Mouse (Mus musculus): ENCODE data around the gene Tex10. TPM values are rescaled to one million over a fixed set of nuclear protein-coding genes. Genes with fewer than 3 reads are reported as not detected.
A peak's percentile ranks its signal among the peaks of the same experiment; 100 is the strongest.
"Not testable (repeated sequence)": the region's sequence is repeated elsewhere in the genome, so short reads cannot be mapped to it uniquely, and the experiment has no call there.

Gene Tex10
- total and polyA plus RNA-seq, 2 experiments from 2014 or later = 19.7 to 21.5 TPM

GRCm38 (mm10) chr4:48407350-48408039 is 65.8 kb downstream of the Tex10 start:
- no peaks in the 10 kb centered on the region for H3K9me3 ChIP-seq (ENCODE audit: low read length)
- DNase-seq (ENCODE audit: low spot score) = peak; percentile 77
- H3K9ac ChIP-seq (replicated peaks; ENCODE audit: low read length) = no peak overlapping the region
- H3K27me3 ChIP-seq (ENCODE audit: insufficient read depth, low read length) = no peaks in the 10 kb centered on the region
- H3K27ac ChIP-seq = no peak overlapping the region
- no peaks in the 10 kb centered on the region for H3K4me1 ChIP-seq (ENCODE audit: insufficient read depth, low read length)
- peak; percentile 91 for TF ChIP-seq CTCF (IDR thresholded peaks at IDR 0.05; ENCODE audit: low read depth)
- no peak overlapping the region for H3K4me3 ChIP-seq (ENCODE audit: low read length)
- no peak overlapping the region for H3K4me2 ChIP-seq (ENCODE audit: low read depth, low read length)
- WGBS = 48% methylated on average over 18 of the region's 18 CpGs
- no peaks in the 10 kb centered on the region for H3K36me3 ChIP-seq (ENCODE audit: insufficient read depth, low read length)
- peak; percentile 82 for ATAC-seq

GRCm38 (mm10) chr4:48405724-48406491 is 67.4 kb downstream of the Tex10 start:
- 91% methylated on average over 9 of the region's 10 CpGs for WGBS
- H3K9ac ChIP-seq (replicated peaks; ENCODE audit: low read length); H3K36me3 ChIP-seq (ENCODE audit: insufficient read depth, low read length); ATAC-seq; H3K4me3 ChIP-seq (ENCODE audit: low read length); H3K27ac ChIP-seq; H3K9me3 ChIP-seq (ENCODE audit: low read length); H3K4me2 ChIP-seq (ENCODE audit: low read depth, low read length); DNase-seq (ENCODE audit: low spot score); H3K27me3 ChIP-seq (ENCODE audit: insufficient read depth, low read length); H3K4me1 ChIP-seq (ENCODE audit: insufficient read depth, low read length): not testable (repeated sequence)

- no peaks in the 10 kb centered on the region for H3K4me1 ChIP-seq (ENCODE audit: insufficient read depth, low read length)
- H3K9ac ChIP-seq (replicated peaks; ENCODE audit: low read length) = no peak overlapping the region
- no peaks in the 10 kb centered on the region for H3K27me3 ChIP-seq (ENCODE audit: insufficient read depth, low read length)
- TF ChIP-seq CTCF (IDR thresholded peaks at IDR 0.05; ENCODE audit: low read depth) = no peak
- no peaks in the 10 kb centered on the region for H3K36me3 ChIP-seq (ENCODE audit: insufficient read depth, low read length)
- H3K4me2 ChIP-seq (ENCODE audit: low read depth, low read length) = no peak overlapping the region
- H3K9me3 ChIP-seq (ENCODE audit: low read length) = no peaks in the 10 kb centered on the region
- DNase-seq (ENCODE audit: low spot score) = no peak
- WGBS = 78% methylated on average over 16 of the region's 16 CpGs
- H3K4me3 ChIP-seq (ENCODE audit: low read length) = no peak overlapping the region
- no peak for ATAC-seq
- no peak overlapping the region for H3K27ac ChIP-seq
These were observed 70.1 kb downstream of the Tex10 start for GRCm38 (mm10) chr4:48403066-48403640.

GRCm38 (mm10) chr4:48396949-48397348 is 76.3 kb downstream of the Tex10 start:
- Histone ChIP-seq H3K9ac (replicated peaks; ENCODE audit: low read length) (no peak overlapping the region), H3K27ac (no peak overlapping the region), H3K4me2 (ENCODE audit: low read depth, low read length) (no peak overlapping the region), H3K36me3 (ENCODE audit: insufficient read depth, low read length) (no peaks in the 10 kb centered on the region), H3K4me3 (ENCODE audit: low read length) (no peak overlapping the region), H3K27me3 (ENCODE audit: insufficient read depth, low read length) (no peaks in the 10 kb centered on the region), H3K4me1 (ENCODE audit: insufficient read depth, low read length) (no peaks in the 10 kb centered on the region), H3K9me3 (ENCODE audit: low read length) (no peaks in the 10 kb centered on the region)
- DNase-seq (ENCODE audit: low spot score) (no peak), ATAC-seq (no peak)
- WGBS = 96% methylated on average over 3 of the region's 3 CpGs
- no peak for TF ChIP-seq CTCF (IDR thresholded peaks at IDR 0.05; ENCODE audit: low read depth)

- WGBS = 82% methylated on average over 5 of the region's 5 CpGs
- ATAC-seq = no peak
- H3K9me3 ChIP-seq (ENCODE audit: low read length) = no peaks in the 10 kb centered on the region
- TF ChIP-seq CTCF (IDR thresholded peaks at IDR 0.05; ENCODE audit: low read depth) = no peak
- no peaks in the 10 kb centered on the region for H3K27me3 ChIP-seq (ENCODE audit: insufficient read depth, low read length)
- no peak overlapping the region for H3K9ac ChIP-seq (replicated peaks; ENCODE audit: low read length)
- no peak for DNase-seq (ENCODE audit: low spot score)
- H3K4me2 ChIP-seq (ENCODE audit: low read depth, low read length) = no peak overlapping the region
- H3K4me3 ChIP-seq (ENCODE audit: low read length) = no peak overlapping the region
- no peaks in the 10 kb centered on the region for H3K36me3 ChIP-seq (ENCODE audit: insufficient read depth, low read length)
- H3K4me1 ChIP-seq (ENCODE audit: insufficient read depth, low read length) = no peaks in the 10 kb centered on the region
- no peak overlapping the region for H3K27ac ChIP-seq
These were observed 90.8 kb downstream of the Tex10 start for GRCm38 (mm10) chr4:48382506-48382905.

- DNase-seq (ENCODE audit: low spot score) = peak; percentile 95
- peak; percentile 70 for ATAC-seq
- Histone ChIP-seq H3K4me1 (ENCODE audit: insufficient read depth, low read length) (no peaks in the 10 kb centered on the region), H3K36me3 (ENCODE audit: insufficient read depth, low read length) (no peaks in the 10 kb centered on the region), H3K27ac (no peak overlapping the region), H3K4me2 (ENCODE audit: low read depth, low read length) (no peak overlapping the region), H3K4me3 (ENCODE audit: low read length) (no peak overlapping the region), H3K27me3 (ENCODE audit: insufficient read depth, low read length) (no peaks in the 10 kb centered on the region), H3K9me3 (ENCODE audit: low read length) (no peaks in the 10 kb centered on the region), H3K9ac (replicated peaks; ENCODE audit: low read length) (no peak overlapping the region)
- peak; percentile 87 for TF ChIP-seq CTCF (IDR thresholded peaks at IDR 0.05; ENCODE audit: low read depth)
- 0% methylated on average over 2 of the region's 2 CpGs for WGBS
These were observed 92.3 kb downstream of the Tex10 start for GRCm38 (mm10) chr4:48380940-48381339.

Other genes starting within 250 kb of the Tex10 start
- 15.1 and 27.3 TPM in 2 replicates for gene Erp44, start 193.9 kb downstream of the Tex10 start, total RNA-seq (2014; rRNA removed)
- 50.4 and 52.5 TPM in 2 replicates for gene Erp44, start 193.9 kb downstream of the Tex10 start, polyA plus RNA-seq (2015; fragmentation: Nextera tagmentation; extraction: Ambion mirVana)
- gene Invs, start 193.7 kb downstream of the Tex10 start, total RNA-seq (2014; rRNA removed) = 4.7 and 10.9 TPM in 2 replicates
- 2.9 and 3.4 TPM in 2 replicates for gene Invs, start 193.7 kb downstream of the Tex10 start, polyA plus RNA-seq (2015; fragmentation: Nextera tagmentation; extraction: Ambion mirVana)
- 25.1 and 28.1 TPM in 2 replicates for gene Msantd3, start 66.5 kb upstream of the Tex10 start, total RNA-seq (2014; rRNA removed)
- 27.3 and 30.4 TPM in 2 replicates for gene Msantd3, start 66.5 kb upstream of the Tex10 start, polyA plus RNA-seq (2015; fragmentation: Nextera tagmentation; extraction: Ambion mirVana)
- gene Tmeff1, start 111.7 kb upstream of the Tex10 start, total RNA-seq (2014; rRNA removed) = 193 and 228 TPM in 2 replicates
- gene Tmeff1, start 111.7 kb upstream of the Tex10 start, polyA plus RNA-seq (2015; fragmentation: Nextera tagmentation; extraction: Ambion mirVana) = 181 and 195 TPM in 2 replicates
- 0.42 and 0.54 TPM in 2 replicates for gene Cavin4, start 190.1 kb upstream of the Tex10 start, total RNA-seq (2014; rRNA removed)
- gene Cavin4, start 190.1 kb upstream of the Tex10 start, polyA plus RNA-seq (2015; fragmentation: Nextera tagmentation; extraction: Ambion mirVana) = 0.95 and 1.4 TPM in 2 replicates

Data from hindbrain, postnatal 0 days (tissue).